Mouse (Mus musculus): ENCODE data around the gene Kif5a. TPM values are rescaled to one million over a fixed set of nuclear protein-coding genes. Genes with fewer than 3 reads are reported as not detected.

Gene Kif5a
- polyA plus RNA-seq, 1 experiment from 2014 or later: 113 TPM

GRCm38 (mm10) chr10:127177719-127178118, 85.4 kb downstream of the Kif5a start:
- H3K9ac ChIP-seq (replicated peaks): no peak overlapping the region
- H3K4me3 ChIP-seq (replicated peaks): peak overlapping the region; percentile 27
- H3K27ac ChIP-seq (replicated peaks): no peak overlapping the region
- H3K4me2 ChIP-seq: peak overlapping the region; percentile 57
- peaks cover 11% of the 10 kb centered on the region for H3K36me3 ChIP-seq
- peaks cover 64% of the 10 kb centered on the region for H3K27me3 ChIP-seq (replicated peaks)
- ATAC-seq (ENCODE audit: low FRiP score): peak; percentile 58; the same call in 1 of the 2 replicates
- no peaks in the 10 kb centered on the region for H3K9me3 ChIP-seq (replicated peaks)
- WGBS: 2% methylated on average over 23 of the region's 23 CpGs
- peaks cover 27% of the 10 kb centered on the region for H3K4me1 ChIP-seq

GRCm38 (mm10) chr10:127177235-127177634, 85.9 kb downstream of the Kif5a start:
- peaks cover 13% of the 10 kb centered on the region for H3K36me3 ChIP-seq
- no peak overlapping the region for H3K9ac ChIP-seq (replicated peaks)
- peak overlapping the region; percentile 57 for H3K4me2 ChIP-seq
- ATAC-seq (ENCODE audit: low FRiP score): no peak
- H3K27ac ChIP-seq (replicated peaks): no peak overlapping the region
- H3K4me1 ChIP-seq: peaks cover 27% of the 10 kb centered on the region
- WGBS: 20% methylated on average over 9 of the region's 9 CpGs
- no peaks in the 10 kb centered on the region for H3K9me3 ChIP-seq (replicated peaks)
- H3K27me3 ChIP-seq (replicated peaks): peaks cover 64% of the 10 kb centered on the region
- peak overlapping the region; percentile 27; the same call in 1 of the 2 replicates for H3K4me3 ChIP-seq (replicated peaks)

- 12% methylated on average over 7 of the region's 7 CpGs for WGBS
- Histone ChIP-seq H3K4me3 (replicated peaks) (no peak overlapping the region), H3K36me3 (peaks cover 18% of the 10 kb centered on the region), H3K27me3 (replicated peaks) (peaks cover 66% of the 10 kb centered on the region), H3K9me3 (replicated peaks) (no peaks in the 10 kb centered on the region), H3K27ac (replicated peaks) (no peak overlapping the region), H3K9ac (replicated peaks) (no peak overlapping the region), H3K4me2 (no peak overlapping the region), H3K4me1 (peaks cover 27% of the 10 kb centered on the region)
- ATAC-seq (ENCODE audit: low FRiP score): no peak
Observed at GRCm38 (mm10) chr10:127176756-127177155, 86.4 kb downstream of the Kif5a start.

GRCm38 (mm10) chr10:127176228-127176627, 86.9 kb downstream of the Kif5a start:
- H3K4me3 ChIP-seq (replicated peaks): no peak overlapping the region
- 45% methylated on average over 3 of the region's 3 CpGs for WGBS
- H3K27me3 ChIP-seq (replicated peaks): peaks cover 68% of the 10 kb centered on the region
- H3K36me3 ChIP-seq: peaks cover 23% of the 10 kb centered on the region
- no peak for ATAC-seq (ENCODE audit: low FRiP score)
- no peak overlapping the region for H3K9ac ChIP-seq (replicated peaks)
- H3K9me3 ChIP-seq (replicated peaks): no peaks in the 10 kb centered on the region
- peaks cover 27% of the 10 kb centered on the region for H3K4me1 ChIP-seq
- H3K27ac ChIP-seq (replicated peaks): no peak overlapping the region
- H3K4me2 ChIP-seq: no peak overlapping the region

Other genes with a start within 250 kb of the Kif5a start
- 66.6 and 71.0 TPM in 2 replicates for gene Tsfm, start 232.5 kb downstream of the Kif5a start, polyA plus RNA-seq (2015; fragmentation: Nextera tagmentation; extraction: Ambion mirVana)
- 24.3 and 29.6 TPM in 2 replicates for gene Mettl1, start 221.9 kb downstream of the Kif5a start, polyA plus RNA-seq (2015; fragmentation: Nextera tagmentation; extraction: Ambion mirVana)
- 0.27 and 0.51 TPM in 2 replicates for gene Eef1akmt3, start 221.8 kb downstream of the Kif5a start, polyA plus RNA-seq (2015; fragmentation: Nextera tagmentation; extraction: Ambion mirVana)
- gene Cyp27b1, start 215.1 kb downstream of the Kif5a start, polyA plus RNA-seq (2015; fragmentation: Nextera tagmentation; extraction: Ambion mirVana): 0.11 and 0.14 TPM in 2 replicates
- 5.9 and 7.4 TPM in 2 replicates for gene March9, start 203.2 kb downstream of the Kif5a start, polyA plus RNA-seq (2015; fragmentation: Nextera tagmentation; extraction: Ambion mirVana)
- gene Cdk4, start 199.8 kb downstream of the Kif5a start, polyA plus RNA-seq (2015; fragmentation: Nextera tagmentation; extraction: Ambion mirVana): 551 and 796 TPM in 2 replicates
- 108 and 123 TPM in 2 replicates for gene Tspan31, start 193.1 kb downstream of the Kif5a start, polyA plus RNA-seq (2015; fragmentation: Nextera tagmentation; extraction: Ambion mirVana)
- 4.6 and 5.3 TPM in 2 replicates for gene Agap2, start 188.1 kb downstream of the Kif5a start, polyA plus RNA-seq (2015; fragmentation: Nextera tagmentation; extraction: Ambion mirVana)
- gene Os9, start 142.2 kb downstream of the Kif5a start, polyA plus RNA-seq (2015; fragmentation: Nextera tagmentation; extraction: Ambion mirVana): 127 and 130 TPM in 2 replicates
- 69.5 and 70.4 TPM in 2 replicates for gene B4galnt1, start 98.1 kb downstream of the Kif5a start, polyA plus RNA-seq (2015; fragmentation: Nextera tagmentation; extraction: Ambion mirVana)
- gene Slc26a10, start 82.7 kb downstream of the Kif5a start, polyA plus RNA-seq (2015; fragmentation: Nextera tagmentation; extraction: Ambion mirVana): 1.0 TPM in 2 replicates
- gene Arhgef25, start 73.3 kb downstream of the Kif5a start, polyA plus RNA-seq (2015; fragmentation: Nextera tagmentation; extraction: Ambion mirVana): 32.7 and 34.9 TPM in 2 replicates
- gene Dtx3, start 67.6 kb downstream of the Kif5a start, polyA plus RNA-seq (2015; fragmentation: Nextera tagmentation; extraction: Ambion mirVana): 211 and 245 TPM in 2 replicates
- 19.8 and 23.0 TPM in 2 replicates for gene Pip4k2c, start 51.8 kb downstream of the Kif5a start, polyA plus RNA-seq (2015; fragmentation: Nextera tagmentation; extraction: Ambion mirVana)
- 304 and 335 TPM in 2 replicates for gene Dctn2, start 3.0 kb upstream of the Kif5a start, polyA plus RNA-seq (2015; fragmentation: Nextera tagmentation; extraction: Ambion mirVana)
- gene Mbd6, start 25.7 kb upstream of the Kif5a start, polyA plus RNA-seq (2015; fragmentation: Nextera tagmentation; extraction: Ambion mirVana): 16.4 and 18.3 TPM in 2 replicates
- gene Mars, start 48.4 kb upstream of the Kif5a start, polyA plus RNA-seq (2015; fragmentation: Nextera tagmentation; extraction: Ambion mirVana): 108 and 115 TPM in 2 replicates
- gene Arhgap9, start 58.6 kb upstream of the Kif5a start, polyA plus RNA-seq (2015; fragmentation: Nextera tagmentation; extraction: Ambion mirVana): 0.88 and 13.1 TPM in 2 replicates
- 1.8 and 2.7 TPM in 2 replicates for gene Gli1, start 78.6 kb upstream of the Kif5a start, polyA plus RNA-seq (2015; fragmentation: Nextera tagmentation; extraction: Ambion mirVana)
- gene Inhbe, start 91.1 kb upstream of the Kif5a start, polyA plus RNA-seq (2015; fragmentation: Nextera tagmentation; extraction: Ambion mirVana): 0.03 TPM in 1 of 2 replicates, not detected in the other
- not detected in 2 replicates for gene Inhbc, start 107.1 kb upstream of the Kif5a start, polyA plus RNA-seq (2015; fragmentation: Nextera tagmentation; extraction: Ambion mirVana)
- 30.7 and 34.5 TPM in 2 replicates for gene R3hdm2, start 117.0 kb upstream of the Kif5a start, polyA plus RNA-seq (2015; fragmentation: Nextera tagmentation; extraction: Ambion mirVana)
- 1.9 and 2.9 TPM in 2 replicates for gene Stac3, start 238.3 kb upstream of the Kif5a start, polyA plus RNA-seq (2015; fragmentation: Nextera tagmentation; extraction: Ambion mirVana)

Measured in neural tube, embryonic 15.5 days (tissue).